Mouse (Mus musculus): ENCODE results near the gene Lrrc36.

The Lrrc36 gene

GRCm38 (mm10) chr8:105468002-105468720 lies 54.8 kb downstream of the Lrrc36 start:
- no peak for DNase-seq

DNA sequence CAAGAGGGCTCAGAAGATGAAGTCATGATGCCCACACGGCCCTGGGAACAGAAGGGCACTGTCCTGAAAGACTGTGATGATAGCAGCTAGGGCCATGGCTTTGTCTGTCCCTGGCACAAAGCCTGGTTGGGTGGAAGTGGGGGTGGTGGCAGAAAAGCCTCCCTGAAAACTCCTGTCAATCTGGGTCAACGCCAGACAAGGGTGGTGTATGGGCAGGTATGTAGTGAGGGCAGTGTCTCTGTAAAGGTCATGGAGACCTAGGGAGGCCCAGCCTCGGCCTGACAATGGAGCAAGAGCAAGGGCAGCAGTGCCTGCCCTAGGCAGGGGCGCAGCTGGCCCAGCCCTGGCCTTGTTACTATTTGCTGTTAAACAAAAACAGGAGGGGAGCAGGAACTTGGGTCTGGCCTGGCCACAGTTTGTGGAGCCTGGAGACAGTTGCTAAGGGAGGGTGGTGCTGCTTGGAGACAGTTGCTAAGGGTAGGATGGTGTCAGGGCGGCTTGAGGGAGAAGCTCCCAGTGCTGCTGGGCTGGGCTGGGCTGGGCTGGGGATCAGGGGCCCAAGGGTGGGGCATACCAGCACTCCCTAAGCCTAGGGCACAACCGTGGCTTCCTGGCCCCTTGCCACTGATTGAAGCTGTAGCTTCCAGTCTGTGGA lies 55.8 kb downstream of the Lrrc36 start:
- no peak for DNase-seq

DNA sequence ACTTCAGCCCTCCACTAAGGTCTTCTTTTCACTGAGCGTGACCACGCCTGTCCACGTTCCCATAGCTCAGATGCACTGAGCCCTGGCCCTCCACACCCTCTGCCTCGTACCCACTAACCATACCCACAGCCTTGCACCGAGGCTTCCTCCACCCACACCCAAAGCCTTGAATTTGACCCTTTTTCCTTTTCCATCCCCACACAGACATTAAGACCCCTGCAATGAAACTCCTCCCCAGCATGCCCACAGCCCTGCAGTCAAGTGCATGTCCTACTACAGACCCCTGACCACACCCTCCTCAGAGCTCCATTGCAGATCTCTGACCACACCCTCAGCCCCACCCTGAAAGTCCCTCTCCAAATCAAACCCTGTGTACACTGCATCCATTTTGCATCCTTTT lies 56.4 kb downstream of the Lrrc36 start:
- no peak for DNase-seq

DNA sequence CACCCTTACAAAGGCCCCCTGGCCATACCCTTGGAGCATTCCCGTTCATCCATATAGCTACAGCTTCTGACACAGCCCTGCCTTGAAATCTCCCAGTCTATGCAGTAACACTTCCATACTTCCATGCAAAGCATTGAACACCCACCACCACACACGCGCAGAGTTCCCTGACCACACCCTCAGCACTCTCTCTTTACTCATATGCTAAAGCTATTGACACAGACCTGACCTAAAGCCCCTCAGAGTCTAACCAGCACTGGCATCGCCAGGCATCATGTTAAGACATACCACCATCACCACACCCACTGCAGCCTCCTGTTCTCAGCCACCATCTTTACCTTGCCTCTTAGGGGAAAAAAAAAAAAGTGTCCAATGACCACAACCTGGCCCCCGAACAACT lies 56.9 kb downstream of the Lrrc36 start:
- DNase-seq, result no peak

GRCm38 (mm10) chr8:105470681-105471313 lies 57.4 kb downstream of the Lrrc36 start:
- DNase-seq, result no peak

DNA sequence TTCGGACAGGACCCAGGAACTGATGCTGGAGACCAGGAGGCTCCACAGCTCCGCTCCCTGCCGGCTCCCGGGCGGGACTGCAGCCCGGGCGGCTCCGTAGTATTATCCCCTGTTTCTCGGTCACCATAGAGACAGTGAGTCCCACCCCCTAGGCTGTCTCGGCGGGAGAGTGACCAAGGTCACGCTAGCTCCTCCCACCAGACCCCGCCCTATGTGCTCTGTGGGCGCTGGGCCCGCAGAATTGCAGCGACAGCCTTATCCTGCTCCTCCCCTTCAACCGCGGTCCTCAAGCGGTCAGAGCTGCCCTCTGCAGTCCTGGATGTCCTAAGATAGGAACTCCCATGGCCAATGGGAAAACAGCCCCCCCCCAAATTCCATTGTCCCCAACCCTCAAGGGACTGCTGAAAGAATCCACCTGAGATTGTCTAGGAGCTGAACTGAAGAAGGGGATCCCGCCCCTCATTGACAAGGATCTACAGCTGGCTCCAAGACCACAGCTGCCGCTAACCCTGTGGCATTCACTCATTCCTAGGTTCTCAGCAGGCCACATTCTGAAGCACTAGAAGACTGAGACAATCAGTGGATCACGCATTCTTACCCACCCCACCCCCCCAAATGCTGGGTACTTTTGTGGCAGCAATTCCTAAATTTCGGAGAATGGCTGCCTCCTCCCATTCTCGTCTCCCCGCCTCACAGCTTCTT lies 58.1 kb downstream of the Lrrc36 start, which contains the start of gene Tppp3:
Gene Tppp3, minus strand, starts transcription at position 213 of the 702 bp plus-strand sequence.
- peak; percentile 97 for DNase-seq

GRCm38 (mm10) chr8:105472414-105472932 lies 59.1 kb downstream of the Lrrc36 start:
- DNase-seq, result no peak

- DNase-seq, result no peak
Measured at GRCm38 (mm10) chr8:105472983-105473382, 59.6 kb downstream of the Lrrc36 start.

DNA sequence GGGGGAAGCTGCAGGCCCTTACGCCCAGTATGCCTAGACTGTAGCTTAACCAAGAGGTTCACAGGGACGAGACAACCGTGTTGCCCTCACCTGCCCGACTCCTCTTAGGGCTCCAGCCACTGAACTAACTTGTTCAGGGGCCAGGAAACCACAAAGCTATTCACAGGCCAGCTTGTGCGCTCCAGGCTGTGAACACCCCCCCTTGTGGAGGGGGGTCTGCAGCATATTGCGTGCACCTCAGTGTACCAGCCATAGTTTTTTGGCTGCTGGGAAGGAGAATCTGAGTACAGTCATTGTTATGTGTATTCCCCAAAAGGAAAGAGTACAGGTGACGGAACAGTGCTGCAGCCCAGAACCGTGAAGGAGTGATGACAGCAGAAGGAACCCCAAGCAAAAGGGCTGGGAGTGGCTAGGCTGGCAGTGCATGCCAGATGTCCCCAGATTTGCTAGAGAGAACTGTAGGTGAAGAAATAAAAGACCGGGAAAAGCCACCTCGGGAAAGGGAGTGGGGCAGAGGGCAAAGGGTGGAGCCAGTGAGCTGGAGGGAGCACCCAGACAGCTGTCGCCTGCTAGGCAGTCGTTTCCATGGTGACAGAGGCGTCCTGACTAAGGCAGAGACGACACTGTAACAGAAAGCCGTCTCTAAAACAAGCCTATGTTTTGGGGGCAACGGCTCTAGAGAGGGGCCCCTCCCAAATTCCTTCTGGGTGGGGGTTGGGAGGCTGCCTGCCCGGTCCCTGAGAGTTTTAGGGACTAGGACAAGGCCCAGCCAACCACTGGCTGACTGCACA lies 60.6 kb downstream of the Lrrc36 start:
- DNase-seq, result peak; percentile 67 to 79

DNA sequence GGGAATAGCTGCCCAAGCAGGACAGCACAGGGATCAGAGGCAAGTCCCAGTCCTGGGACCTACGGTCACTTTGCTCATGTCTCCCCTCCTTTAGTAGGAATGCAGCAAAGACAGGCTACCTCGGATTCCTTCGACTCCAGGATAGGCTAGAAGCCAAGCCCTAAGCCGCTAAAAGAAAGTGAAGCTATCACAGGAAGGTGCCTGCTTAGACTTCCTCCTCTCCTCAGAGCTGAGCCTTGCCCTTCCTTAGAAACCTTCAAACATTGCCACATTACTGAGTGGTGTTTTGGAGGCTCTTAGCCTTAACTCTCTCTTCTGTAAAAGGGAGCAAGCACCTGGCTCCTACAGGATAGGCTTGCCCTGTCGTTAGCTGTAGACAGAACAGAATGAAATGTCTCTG lies 61.3 kb downstream of the Lrrc36 start:
- no peak for DNase-seq

DNA sequence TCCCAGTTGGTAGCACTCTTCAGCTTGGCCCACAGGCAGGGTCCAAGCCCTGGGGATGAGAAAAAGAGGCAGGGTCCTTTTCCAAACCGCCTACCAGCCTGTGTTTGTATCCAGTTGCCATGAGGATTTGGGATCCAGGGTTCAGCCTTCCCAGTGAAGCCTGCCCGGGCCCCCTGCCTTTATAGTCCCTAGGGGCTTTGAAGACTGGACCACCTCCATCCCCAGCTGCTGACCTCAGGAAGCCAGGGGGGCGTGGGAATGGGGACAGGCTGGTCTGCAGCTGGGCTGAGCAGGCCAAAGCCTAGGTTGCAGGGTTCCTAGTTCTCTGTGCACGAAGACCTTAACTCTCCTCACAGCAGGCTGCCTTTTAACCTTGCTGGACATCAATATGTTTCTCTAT lies 61.9 kb downstream of the Lrrc36 start:
- DNase-seq, result peak in 1 of 2 experiments; percentile 53

- no peak for DNase-seq
Measured at GRCm38 (mm10) chr8:105475742-105476141, 62.4 kb downstream of the Lrrc36 start.

GRCm38 (mm10) chr8:105476161-105476560 lies 62.8 kb downstream of the Lrrc36 start:
- DNase-seq, result no peak

- peak; percentile 80 to 85 for DNase-seq
Measured at GRCm38 (mm10) chr8:105476628-105477413, 63.5 kb downstream of the Lrrc36 start.

GRCm38 (mm10) chr8:105477792-105478191 lies 64.4 kb downstream of the Lrrc36 start:
- no peak for DNase-seq

GRCm38 (mm10) chr8:105481013-105481412 lies 67.6 kb downstream of the Lrrc36 start:
- no peak for DNase-seq

DNA sequence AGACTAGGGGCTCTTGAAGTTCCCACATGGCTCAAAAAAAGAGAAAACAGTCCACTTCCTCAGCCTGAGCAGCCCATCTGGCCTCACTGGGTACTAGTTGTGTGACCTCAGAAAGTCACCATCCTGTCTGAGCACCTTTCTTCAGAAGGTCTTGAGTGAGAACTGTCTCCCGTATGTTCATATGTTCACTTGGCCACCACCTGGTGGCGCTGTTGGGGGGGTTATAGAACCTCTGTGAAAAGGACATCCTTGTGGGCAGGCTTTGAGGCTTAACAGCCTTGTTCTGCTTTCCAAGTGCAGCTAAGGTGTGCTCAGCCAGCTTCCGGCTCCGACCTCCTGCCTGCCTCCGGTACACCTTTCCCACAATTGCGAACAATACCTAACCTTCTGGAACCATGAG lies 68.1 kb downstream of the Lrrc36 start:
- peak; percentile 65 to 74 for DNase-seq

DNA sequence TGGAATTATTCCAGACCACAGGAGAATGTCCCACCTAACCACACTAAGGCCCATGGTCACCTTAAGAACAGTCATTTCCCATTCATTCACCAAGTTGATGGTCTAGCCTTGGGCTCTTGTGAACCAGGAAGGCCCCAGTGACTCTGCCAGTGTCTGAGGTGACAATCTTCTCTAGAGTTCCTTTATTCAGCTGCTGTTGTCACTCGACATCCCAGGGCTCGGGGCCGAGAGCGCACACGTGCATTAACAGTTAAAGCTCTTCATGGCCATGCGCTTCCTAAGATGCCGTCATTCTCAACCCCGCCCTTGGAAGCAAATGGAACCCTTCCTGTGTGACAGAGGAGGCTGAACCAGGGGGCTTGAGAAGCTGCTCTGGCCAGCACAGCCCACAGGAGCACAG lies 68.8 kb downstream of the Lrrc36 start:
- DNase-seq, result no peak

GRCm38 (mm10) chr8:105483212-105484029 lies 70.0 kb downstream of the Lrrc36 start:
- peak; percentile 78 to 84 for DNase-seq

GRCm38 (mm10) chr8:105484030-105484368 lies 70.6 kb downstream of the Lrrc36 start:
- no peak for DNase-seq

DNA sequence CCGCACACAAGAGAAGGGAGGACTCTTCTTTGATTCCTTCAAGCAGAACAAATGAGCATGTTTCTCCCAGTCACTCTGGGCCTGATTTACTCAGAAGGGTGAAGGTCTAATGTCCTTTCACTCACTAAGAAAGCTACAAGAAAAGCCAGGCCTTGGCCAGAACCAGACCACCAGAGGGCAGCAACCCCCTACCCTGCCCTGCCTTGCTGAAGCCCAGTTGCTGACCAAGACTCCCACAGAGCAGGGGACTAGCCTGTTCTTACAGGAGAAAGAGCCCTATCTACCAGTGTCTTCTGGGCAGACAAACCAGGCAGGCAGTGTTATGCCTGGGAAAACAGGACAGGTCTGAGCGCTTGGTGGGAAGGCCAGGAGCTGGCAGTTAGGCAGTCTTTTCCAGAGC lies 71.0 kb downstream of the Lrrc36 start:
- peak; percentile 90 to 92 for DNase-seq
